Mouse (Mus musculus) lung, postnatal 36 days (tissue): Measurements from ENCODE around the gene Gm1993.
"Not testable (repeated sequence)": the region's sequence is repeated elsewhere in the genome, so short reads cannot be mapped to it uniquely, and the experiment has no call there.

Experiments
- DNase-seq: peaks from one replicate; pipeline ENCODE4 v3.0.0; 2022; ENCODE audit warnings: mixed read lengths

Gm1993 gene

GRCm38 (mm10) chrX:25570352-25570751 is at the start of gene Gm1993:
Gene Gm1993, minus strand, starts transcription at chrX:25570452.
- DNase-seq = not testable (repeated sequence)
